Mouse (Mus musculus) effector memory CD4-positive, alpha-beta T cell, adult 7 months (primary cell): Measurements from ENCODE around the gene Agtr2. TPM values are rescaled to one million over a fixed set of nuclear protein-coding genes. Genes with fewer than 3 reads are reported as not detected.

Source experiments
- polyA plus RNA-seq: library from polyadenylated mRNA; unstranded; fragments of 100-300 nt; shearing (Covaris generic); gene quantifications from one replicate; pipeline ENCODE4 v1.2.1, GENCODE M21; 2017

Gene Agtr2
- polyA plus RNA-seq, result not detected

DNA sequence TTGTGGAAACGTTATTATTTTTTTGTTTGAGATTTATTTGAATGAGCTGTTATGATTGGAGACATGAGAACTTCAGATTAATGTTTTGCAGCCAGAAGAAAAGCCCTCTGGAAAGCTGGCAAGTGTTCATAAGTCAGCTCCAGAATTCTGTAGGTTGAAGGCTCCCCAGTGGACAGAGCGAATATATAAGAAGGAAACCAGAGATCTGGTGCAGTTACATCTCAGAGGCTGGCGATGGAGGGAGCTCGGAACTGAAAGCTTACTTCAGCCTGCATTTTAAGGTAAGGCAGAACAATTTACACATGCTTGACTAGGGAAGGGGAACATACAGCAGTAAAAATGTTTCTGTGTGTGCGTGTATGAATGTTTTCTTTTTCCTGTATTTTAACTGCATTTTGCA, at the start of gene Agtr2:
Gene Agtr2, plus strand, starts transcription at position 131 of the 400 bp plus-strand sequence.

Other genes starting within 250 kb of the Agtr2 start
- not detected for gene Slc6a14, start 230.4 kb downstream of the Agtr2 start, polyA plus RNA-seq